Mouse (Mus musculus): ENCODE results near the gene A630001G21Rik. TPM values are rescaled to one million over a fixed set of nuclear protein-coding genes. Genes with fewer than 3 reads are reported as not detected.
A peak's percentile ranks its signal among the peaks of the same experiment; 100 is the strongest.

Gene A630001G21Rik
- polyA plus RNA-seq, 1 experiment from 2014 or later: 2.2 TPM

DNA sequence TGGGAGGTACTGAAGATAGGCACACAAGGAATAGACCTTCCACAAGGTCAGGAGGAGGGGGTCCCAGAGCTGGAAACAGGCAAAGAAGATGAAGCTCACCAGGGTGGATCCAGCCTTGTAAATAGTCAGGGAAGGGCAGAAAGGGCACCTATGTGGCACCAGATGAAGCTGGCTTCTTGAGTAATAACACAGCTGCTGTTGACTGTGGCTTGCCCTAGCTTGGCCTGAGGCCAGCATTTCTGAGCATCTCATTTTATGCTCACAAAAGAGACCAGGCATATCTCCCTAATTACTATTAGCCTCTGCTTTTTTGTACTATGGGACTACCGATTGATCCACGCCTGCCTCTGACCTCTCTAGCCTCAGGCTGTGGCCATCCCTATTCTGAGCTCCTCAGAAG lies 28.6 kb downstream of the A630001G21Rik start:
- no peak overlapping the region for H3K27ac ChIP-seq
- no peaks in the 10 kb centered on the region for H3K27me3 ChIP-seq
- WGBS: 54% methylated on average over 2 of the region's 2 CpGs
- no peak overlapping the region for H3K9ac ChIP-seq
- ATAC-seq (ENCODE audit: insufficient number of reproducible peaks, insufficient read depth, low FRiP score, low TSS enrichment, low read depth): no peak
- H3K4me1 ChIP-seq: peaks cover 11% of the 10 kb centered on the region
- no peaks in the 10 kb centered on the region for H3K9me3 ChIP-seq
- H3K36me3 ChIP-seq: no peaks in the 10 kb centered on the region
- H3K4me3 ChIP-seq: no peak overlapping the region
- no peak overlapping the region for H3K4me2 ChIP-seq

DNA sequence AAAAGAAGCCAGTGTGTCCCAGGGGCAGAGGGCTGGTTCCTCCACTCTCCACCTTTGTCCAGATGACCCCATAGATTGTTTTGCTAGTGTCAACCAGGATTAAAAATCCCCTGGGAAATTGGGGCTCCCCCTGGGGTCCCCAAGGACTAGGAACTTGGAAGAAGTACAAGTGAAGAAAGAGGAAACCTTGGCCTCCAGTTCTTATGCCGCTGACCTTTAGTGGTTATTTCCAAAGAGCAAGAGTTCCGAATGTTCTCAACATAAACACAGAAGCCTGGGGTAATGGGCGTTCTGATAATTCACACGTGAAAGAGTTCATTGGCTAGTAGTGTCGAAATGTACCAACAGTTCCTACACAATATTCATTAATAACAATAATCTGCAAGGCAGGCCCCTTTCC lies 31.9 kb downstream of the A630001G21Rik start:
- Histone ChIP-seq H3K4me1 (peaks cover 7% of the 10 kb centered on the region; the same call in 1 of the 2 replicates), H3K9me3 (no peaks in the 10 kb centered on the region), H3K9ac (no peak overlapping the region), H3K4me3 (no peak overlapping the region), H3K4me2 (no peak overlapping the region), H3K36me3 (no peaks in the 10 kb centered on the region), H3K27me3 (no peaks in the 10 kb centered on the region), H3K27ac (no peak overlapping the region)
- ATAC-seq (ENCODE audit: insufficient number of reproducible peaks, insufficient read depth, low FRiP score, low TSS enrichment, low read depth): no peak
- 80% methylated on average over 5 of the region's 5 CpGs for WGBS

DNA sequence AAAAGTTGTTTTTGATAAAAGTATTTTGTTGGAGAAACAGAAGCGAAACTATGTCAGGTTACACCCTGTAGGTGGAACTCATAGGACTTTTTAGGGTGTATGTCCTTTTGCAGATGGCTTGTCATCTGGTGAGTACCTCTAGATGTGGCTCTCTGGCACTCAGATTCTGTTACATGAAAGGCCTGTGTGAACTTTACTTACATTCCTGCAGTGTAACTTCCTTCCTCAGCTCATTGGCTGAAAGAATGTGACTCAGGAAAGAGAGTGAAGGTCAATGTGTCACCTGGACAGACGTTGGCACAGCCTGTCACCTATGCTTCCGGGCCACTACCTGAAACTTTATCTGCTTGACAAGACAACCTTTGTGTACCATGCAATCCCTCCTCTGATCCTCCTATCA lies 33.9 kb downstream of the A630001G21Rik start:
- H3K4me2 ChIP-seq: no peak overlapping the region
- H3K9ac ChIP-seq: no peak overlapping the region
- no peaks in the 10 kb centered on the region for H3K27me3 ChIP-seq
- no peak for ATAC-seq (ENCODE audit: insufficient number of reproducible peaks, insufficient read depth, low FRiP score, low TSS enrichment, low read depth)
- 0 out of 2 replicates have a peak, but pooled peaks cover 4% of the 10 kb centered on the region for H3K4me1 ChIP-seq
- no peak overlapping the region for H3K4me3 ChIP-seq
- H3K27ac ChIP-seq: no peak overlapping the region
- H3K9me3 ChIP-seq: no peaks in the 10 kb centered on the region
- no peaks in the 10 kb centered on the region for H3K36me3 ChIP-seq
- WGBS: 81% methylated on average over 3 of the region's 3 CpGs

GRCm38 (mm10) chr1:85742916-85743505 lies 35.4 kb downstream of the A630001G21Rik start:
- Histone ChIP-seq H3K9me3 (no peaks in the 10 kb centered on the region), H3K9ac (no peak overlapping the region), H3K36me3 (no peaks in the 10 kb centered on the region), H3K27ac (no peak overlapping the region; the same call in 1 of the 2 replicates), H3K4me2 (no peak overlapping the region), H3K4me3 (no peak overlapping the region), H3K4me1 (0 out of 2 replicates have a peak, but pooled peaks cover 4% of the 10 kb centered on the region), H3K27me3 (no peaks in the 10 kb centered on the region)
- no peak for ATAC-seq (ENCODE audit: insufficient number of reproducible peaks, insufficient read depth, low FRiP score, low TSS enrichment, low read depth)
- 4% methylated on average over 2 of the region's 2 CpGs for WGBS

DNA sequence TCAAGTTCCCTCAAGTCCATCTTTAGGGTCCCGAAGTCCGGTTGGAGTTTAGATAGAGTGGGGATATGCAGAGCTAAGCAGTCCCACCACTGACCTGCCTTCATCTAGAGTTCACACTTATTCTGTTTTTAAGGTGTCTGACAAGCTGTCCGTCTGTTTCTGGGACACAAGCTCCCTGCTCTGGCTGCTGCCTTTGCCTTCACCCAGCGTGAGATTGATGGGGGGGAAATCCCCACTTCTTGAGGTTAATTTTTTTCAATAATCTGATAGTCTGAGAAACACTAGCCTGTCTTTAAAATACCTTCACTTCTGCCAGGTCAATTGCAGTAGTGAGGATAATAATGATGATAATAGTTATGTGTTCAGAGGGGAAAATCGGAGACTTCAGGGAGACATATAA lies 36.1 kb downstream of the A630001G21Rik start:
- H3K9me3 ChIP-seq: no peaks in the 10 kb centered on the region
- H3K9ac ChIP-seq: no peak overlapping the region
- H3K27me3 ChIP-seq: no peaks in the 10 kb centered on the region
- 41% methylated on average over 5 of the region's 5 CpGs for WGBS
- H3K36me3 ChIP-seq: no peaks in the 10 kb centered on the region
- no peak overlapping the region for H3K4me3 ChIP-seq
- no peak for ATAC-seq (ENCODE audit: insufficient number of reproducible peaks, insufficient read depth, low FRiP score, low TSS enrichment, low read depth)
- 0 out of 2 replicates have a peak, but pooled peaks cover 4% of the 10 kb centered on the region for H3K4me1 ChIP-seq
- no peak overlapping the region for H3K4me2 ChIP-seq
- no peak overlapping the region for H3K27ac ChIP-seq

GRCm38 (mm10) chr1:85740923-85741322 lies 37.5 kb downstream of the A630001G21Rik start:
- Histone ChIP-seq H3K36me3 (no peaks in the 10 kb centered on the region), H3K27ac (no peak overlapping the region), H3K27me3 (no peaks in the 10 kb centered on the region), H3K4me3 (no peak overlapping the region), H3K4me1 (peaks cover 9% of the 10 kb centered on the region; the same call in 1 of the 2 replicates), H3K9me3 (no peaks in the 10 kb centered on the region), H3K4me2 (no peak overlapping the region), H3K9ac (no peak overlapping the region)
- WGBS: 71% methylated on average over 6 of the region's 6 CpGs
- ATAC-seq (ENCODE audit: insufficient number of reproducible peaks, insufficient read depth, low FRiP score, low TSS enrichment, low read depth): no peak; the same call in 1 of the 2 replicates

DNA sequence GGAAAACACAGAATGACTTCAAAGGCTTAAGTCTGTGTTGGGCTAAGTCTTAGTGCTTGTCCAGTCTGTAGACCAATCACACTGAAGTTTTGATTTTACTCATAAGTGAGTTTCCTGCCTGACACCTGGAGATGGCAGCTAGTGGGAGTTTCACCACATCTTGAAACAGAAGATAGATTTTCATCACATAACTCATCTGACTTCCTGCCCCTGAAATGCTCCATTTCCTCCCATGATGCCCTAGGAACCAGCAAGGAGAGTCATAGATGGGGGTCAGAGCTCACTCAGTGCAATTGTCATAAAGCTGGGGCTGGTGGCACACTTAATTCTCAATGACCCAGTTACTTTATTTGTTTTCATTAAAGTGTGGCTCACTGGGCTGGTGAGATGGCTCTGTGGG lies 38.6 kb downstream of the A630001G21Rik start:
- Histone ChIP-seq H3K4me1 (peaks cover 13% of the 10 kb centered on the region; the same call in 1 of the 2 replicates), H3K36me3 (no peaks in the 10 kb centered on the region), H3K4me3 (no peak overlapping the region), H3K9ac (no peak overlapping the region), H3K27me3 (no peaks in the 10 kb centered on the region), H3K27ac (no peak overlapping the region), H3K4me2 (no peak overlapping the region), H3K9me3 (no peaks in the 10 kb centered on the region)
- no peak for ATAC-seq (ENCODE audit: insufficient number of reproducible peaks, insufficient read depth, low FRiP score, low TSS enrichment, low read depth)

- no peaks in the 10 kb centered on the region for H3K27me3 ChIP-seq
- WGBS: 89% methylated on average over 4 of the region's 4 CpGs
- no peak overlapping the region for H3K27ac ChIP-seq
- H3K36me3 ChIP-seq: no peaks in the 10 kb centered on the region
- H3K9ac ChIP-seq: no peak overlapping the region
- no peak for ATAC-seq (ENCODE audit: insufficient number of reproducible peaks, insufficient read depth, low FRiP score, low TSS enrichment, low read depth)
- H3K4me2 ChIP-seq: no peak overlapping the region
- H3K4me1 ChIP-seq: peaks cover 13% of the 10 kb centered on the region; the same call in 1 of the 2 replicates
- H3K4me3 ChIP-seq: no peak overlapping the region
- H3K9me3 ChIP-seq: no peaks in the 10 kb centered on the region
These were observed 39.4 kb downstream of the A630001G21Rik start for GRCm38 (mm10) chr1:85739000-85739399.

DNA sequence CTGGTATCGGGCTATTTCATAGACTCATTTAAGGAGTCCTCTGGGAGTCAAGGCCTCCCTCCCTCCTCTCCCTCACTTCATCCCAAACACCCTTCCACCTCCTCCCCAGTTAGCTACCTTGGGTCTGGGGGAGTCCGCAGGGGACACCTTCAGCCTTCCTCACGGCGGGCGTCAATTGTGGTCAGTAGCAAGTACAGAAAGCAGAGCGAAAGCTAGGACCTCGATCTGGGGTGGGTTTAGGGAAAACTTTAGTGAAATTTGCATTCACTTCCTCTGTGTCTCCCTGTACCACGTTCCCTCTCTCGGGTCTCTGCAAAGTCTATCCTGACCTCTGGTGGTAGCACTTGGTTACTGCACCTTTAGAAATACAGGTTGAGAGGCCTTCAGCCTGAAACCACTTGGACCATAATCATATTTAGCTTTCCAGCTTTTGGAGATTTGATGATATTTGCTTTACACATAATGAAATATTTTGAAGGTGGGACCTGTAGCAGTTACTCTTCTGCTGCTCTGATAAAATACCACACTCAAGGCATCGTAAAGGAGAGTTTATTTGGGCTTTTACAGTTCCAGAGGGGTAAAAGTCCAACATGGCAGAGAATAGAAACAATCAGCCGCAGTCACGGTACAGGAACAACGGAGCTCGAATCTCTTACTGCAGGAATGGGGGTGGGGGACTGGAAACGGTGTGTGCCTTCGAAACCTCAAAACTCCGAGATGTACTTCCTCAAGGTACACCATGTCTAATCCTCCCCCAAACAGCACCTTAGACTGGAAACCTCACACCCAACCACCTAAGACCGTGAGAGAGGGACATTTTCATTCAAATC lies 41.9 kb downstream of the A630001G21Rik start:
- H3K4me2 ChIP-seq: peak overlapping the region; percentile 55
- no peaks in the 10 kb centered on the region for H3K27me3 ChIP-seq
- H3K9ac ChIP-seq: peak overlapping the region; percentile 59
- no peak for ATAC-seq (ENCODE audit: insufficient number of reproducible peaks, insufficient read depth, low FRiP score, low TSS enrichment, low read depth)
- WGBS: 36% methylated on average over 18 of the region's 18 CpGs
- H3K4me3 ChIP-seq: peak overlapping the region; percentile 31
- H3K9me3 ChIP-seq: no peaks in the 10 kb centered on the region
- H3K4me1 ChIP-seq: peaks cover 8% of the 10 kb centered on the region; the same call in 1 of the 2 replicates
- no peak overlapping the region for H3K27ac ChIP-seq
- H3K36me3 ChIP-seq: no peaks in the 10 kb centered on the region

- WGBS: 67% methylated on average over 13 of the region's 13 CpGs
- peak overlapping the region; percentile 55 for H3K4me2 ChIP-seq
- H3K27me3 ChIP-seq: no peaks in the 10 kb centered on the region
- peaks cover 8% of the 10 kb centered on the region; the same call in 1 of the 2 replicates for H3K4me1 ChIP-seq
- H3K36me3 ChIP-seq: no peaks in the 10 kb centered on the region
- 0 out of 2 replicates have a peak overlapping the region, but pooled peaks have one; percentile 59 for H3K9ac ChIP-seq
- H3K4me3 ChIP-seq: no peak overlapping the region
- H3K9me3 ChIP-seq: no peaks in the 10 kb centered on the region
- no peak overlapping the region for H3K27ac ChIP-seq
- no peak for ATAC-seq (ENCODE audit: insufficient number of reproducible peaks, insufficient read depth, low FRiP score, low TSS enrichment, low read depth)
These were observed 42.9 kb downstream of the A630001G21Rik start for GRCm38 (mm10) chr1:85735463-85736123.

GRCm38 (mm10) chr1:85734511-85734910 lies 43.9 kb downstream of the A630001G21Rik start:
- H3K36me3 ChIP-seq: no peaks in the 10 kb centered on the region
- H3K27me3 ChIP-seq: no peaks in the 10 kb centered on the region
- H3K4me2 ChIP-seq: no peak overlapping the region
- H3K9me3 ChIP-seq: no peaks in the 10 kb centered on the region
- ATAC-seq (ENCODE audit: insufficient number of reproducible peaks, insufficient read depth, low FRiP score, low TSS enrichment, low read depth): no peak
- H3K4me3 ChIP-seq: no peak overlapping the region
- no peak overlapping the region for H3K27ac ChIP-seq
- no peak overlapping the region for H3K9ac ChIP-seq
- 56% methylated on average over 1 of the region's 1 CpGs for WGBS
- H3K4me1 ChIP-seq: peaks cover 8% of the 10 kb centered on the region; the same call in 1 of the 2 replicates
